Mouse (Mus musculus): ENCODE data around the gene Coro2a. TPM values are rescaled to one million over a fixed set of nuclear protein-coding genes. Genes with fewer than 3 reads are reported as not detected.

Gene Coro2a
- polyA plus RNA-seq, 1 experiment = 23.2 TPM

- TF ChIP-seq CTCF (IDR thresholded peaks at IDR 0.05; ENCODE audit: extremely low read depth, insufficient read depth, low read length) (no peak), POLR2A (IDR thresholded peaks at IDR 0.05; ENCODE audit: extremely low read depth, insufficient read depth, low read length) (no peak)
These were observed 16.3 kb upstream of the Coro2a start for GRCm38 (mm10) chr4:46618196-46618817.

GRCm38 (mm10) chr4:46617408-46617807 lies 15.4 kb upstream of the Coro2a start:
- H3K4me1 ChIP-seq (ENCODE audit: control insufficient read depth, insufficient read depth, low read length) = no peaks in the 10 kb centered on the region
- no peak for TF ChIP-seq POLR2A (IDR thresholded peaks at IDR 0.05; ENCODE audit: extremely low read depth, insufficient read depth, low read length)
- TF ChIP-seq CTCF (IDR thresholded peaks at IDR 0.05; ENCODE audit: extremely low read depth, insufficient read depth, low read length) = peak; percentile 39; the same call in 1 of the 2 replicates
- H3K4me3 ChIP-seq (ENCODE audit: insufficient read depth, low read length) = no peak overlapping the region
- H3K27ac ChIP-seq (ENCODE audit: insufficient read depth, low read length) = no peak overlapping the region

More at GRCm38 (mm10) chr4:46618196-46618817, 16.3 kb upstream of the Coro2a start:
- Histone ChIP-seq H3K4me1 (ENCODE audit: control insufficient read depth, insufficient read depth, low read length) (no peaks in the 10 kb centered on the region), H3K4me3 (ENCODE audit: insufficient read depth, low read length) (no peak overlapping the region), H3K27ac (ENCODE audit: insufficient read depth, low read length) (no peak overlapping the region)

DNA sequence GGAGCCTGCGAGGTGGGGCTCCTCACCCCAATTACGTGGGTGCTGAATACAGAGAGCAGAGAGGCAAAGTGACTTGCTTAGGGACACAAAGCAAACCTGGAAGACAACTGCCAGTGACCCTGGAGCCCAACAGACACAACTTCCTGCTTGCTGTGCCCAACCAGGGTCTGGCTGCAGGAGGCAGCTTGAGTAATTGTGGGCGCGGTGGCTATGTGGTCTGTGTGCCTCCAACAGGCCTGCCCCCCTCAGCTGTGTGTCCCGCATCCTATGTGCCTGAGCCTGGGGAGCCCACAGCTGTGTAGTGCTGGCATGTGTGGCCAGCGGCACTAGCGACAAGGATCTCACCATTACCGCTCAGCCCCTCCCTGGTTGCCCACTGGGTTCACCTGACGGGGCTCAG lies 12.6 kb upstream of the Coro2a start:
- H3K4me1 ChIP-seq (ENCODE audit: control insufficient read depth, insufficient read depth, low read length) = no peaks in the 10 kb centered on the region
- no peak for TF ChIP-seq CTCF (IDR thresholded peaks at IDR 0.05; ENCODE audit: extremely low read depth, insufficient read depth, low read length)
- TF ChIP-seq POLR2A (IDR thresholded peaks at IDR 0.05; ENCODE audit: extremely low read depth, insufficient read depth, low read length) = no peak
- no peak overlapping the region for H3K4me3 ChIP-seq (ENCODE audit: insufficient read depth, low read length)
- no peak overlapping the region for H3K27ac ChIP-seq (ENCODE audit: insufficient read depth, low read length)

DNA sequence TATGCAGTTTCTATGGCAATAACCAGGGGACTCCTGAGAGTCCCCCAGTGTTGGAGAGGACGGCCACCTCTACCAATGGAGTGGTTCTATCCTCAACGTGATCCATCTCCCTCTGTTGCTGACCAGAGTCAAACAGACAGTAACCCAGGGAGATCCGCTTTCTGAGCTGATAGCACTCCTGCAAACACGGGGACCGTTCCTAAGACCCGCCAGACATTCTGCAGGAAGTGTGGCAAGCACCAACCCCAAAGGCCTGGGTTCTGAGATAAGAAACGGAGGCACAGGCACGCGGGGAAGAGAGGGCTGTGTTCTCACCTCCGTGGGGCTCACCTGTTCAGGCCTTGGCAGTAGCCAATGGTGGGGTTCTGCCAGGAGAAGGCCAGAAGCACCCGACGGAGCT lies 11.6 kb upstream of the Coro2a start:
- no peak for TF ChIP-seq POLR2A (IDR thresholded peaks at IDR 0.05; ENCODE audit: extremely low read depth, insufficient read depth, low read length)
- TF ChIP-seq CTCF (IDR thresholded peaks at IDR 0.05; ENCODE audit: extremely low read depth, insufficient read depth, low read length) = no peak
- Histone ChIP-seq H3K4me3 (ENCODE audit: insufficient read depth, low read length) (no peak overlapping the region), H3K4me1 (ENCODE audit: control insufficient read depth, insufficient read depth, low read length) (no peaks in the 10 kb centered on the region), H3K27ac (ENCODE audit: insufficient read depth, low read length) (no peak overlapping the region)

DNA sequence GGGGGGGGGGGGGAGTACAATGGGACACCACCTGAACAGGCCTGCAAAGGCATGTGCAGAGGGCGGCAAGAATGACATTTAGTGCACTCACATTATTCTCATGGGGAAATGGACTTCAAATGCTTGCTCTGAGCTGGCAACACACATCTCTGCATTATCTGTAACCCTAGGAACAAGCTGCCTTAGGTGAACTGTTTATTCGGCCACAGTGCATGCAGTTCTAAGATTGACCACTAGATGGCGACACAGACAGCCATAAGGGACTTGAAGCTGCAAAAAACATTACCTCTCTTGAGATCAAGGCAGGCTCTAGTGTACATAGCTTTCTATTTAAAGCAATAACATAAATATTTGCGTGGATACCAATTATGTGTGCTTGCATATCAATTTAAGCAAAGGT lies 9.2 kb upstream of the Coro2a start:
- peak; percentile 98 for TF ChIP-seq CTCF (IDR thresholded peaks at IDR 0.05; ENCODE audit: extremely low read depth, insufficient read depth, low read length)
- no peak for TF ChIP-seq POLR2A (IDR thresholded peaks at IDR 0.05; ENCODE audit: extremely low read depth, insufficient read depth, low read length)
- no peak overlapping the region for H3K27ac ChIP-seq (ENCODE audit: insufficient read depth, low read length)
- H3K4me3 ChIP-seq (ENCODE audit: insufficient read depth, low read length) = no peak overlapping the region
- H3K4me1 ChIP-seq (ENCODE audit: control insufficient read depth, insufficient read depth, low read length) = no peaks in the 10 kb centered on the region

DNA sequence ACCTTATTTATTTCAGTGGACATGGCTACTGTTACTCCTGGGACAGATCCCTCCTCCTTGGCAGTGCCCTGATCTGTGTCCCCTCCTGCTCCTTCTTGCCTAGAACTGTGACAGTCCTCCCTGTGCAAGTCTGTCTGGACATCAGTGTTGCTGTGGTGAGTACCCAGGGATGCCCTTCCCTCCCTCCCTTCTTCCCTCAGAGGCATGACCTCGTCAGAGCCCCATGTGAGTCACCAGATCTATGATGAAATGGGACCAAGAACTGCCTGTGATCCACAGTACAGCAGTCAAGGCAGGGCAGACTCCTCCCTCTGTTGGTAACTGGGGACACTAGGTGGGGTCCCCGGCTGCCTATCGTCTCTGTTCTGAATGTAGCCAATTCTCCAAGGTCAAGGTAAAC lies 5.6 kb upstream of the Coro2a start:
- H3K4me3 ChIP-seq (ENCODE audit: insufficient read depth, low read length) = no peak overlapping the region
- H3K4me1 ChIP-seq (ENCODE audit: control insufficient read depth, insufficient read depth, low read length) = no peaks in the 10 kb centered on the region
- TF ChIP-seq POLR2A (IDR thresholded peaks at IDR 0.05; ENCODE audit: extremely low read depth, insufficient read depth, low read length) = no peak
- TF ChIP-seq CTCF (IDR thresholded peaks at IDR 0.05; ENCODE audit: extremely low read depth, insufficient read depth, low read length) = no peak
- H3K27ac ChIP-seq (ENCODE audit: insufficient read depth, low read length) = no peak overlapping the region

- H3K4me3 ChIP-seq (ENCODE audit: insufficient read depth, low read length) = no peak overlapping the region
- TF ChIP-seq CTCF (IDR thresholded peaks at IDR 0.05; ENCODE audit: extremely low read depth, insufficient read depth, low read length) (no peak), POLR2A (IDR thresholded peaks at IDR 0.05; ENCODE audit: extremely low read depth, insufficient read depth, low read length) (no peak)
- no peak overlapping the region for H3K27ac ChIP-seq (ENCODE audit: insufficient read depth, low read length)
- no peaks in the 10 kb centered on the region for H3K4me1 ChIP-seq (ENCODE audit: control insufficient read depth, insufficient read depth, low read length)
These were observed 3.4 kb upstream of the Coro2a start for GRCm38 (mm10) chr4:46605451-46605850.

- H3K4me1 ChIP-seq (ENCODE audit: control insufficient read depth, insufficient read depth, low read length) = no peaks in the 10 kb centered on the region
- H3K27ac ChIP-seq (ENCODE audit: insufficient read depth, low read length) = no peak overlapping the region
- TF ChIP-seq CTCF (IDR thresholded peaks at IDR 0.05; ENCODE audit: extremely low read depth, insufficient read depth, low read length) (no peak), POLR2A (IDR thresholded peaks at IDR 0.05; ENCODE audit: extremely low read depth, insufficient read depth, low read length) (no peak)
- H3K4me3 ChIP-seq (ENCODE audit: insufficient read depth, low read length) = no peak overlapping the region
These were observed 702 bp upstream of the Coro2a start for GRCm38 (mm10) chr4:46602704-46603103.

DNA sequence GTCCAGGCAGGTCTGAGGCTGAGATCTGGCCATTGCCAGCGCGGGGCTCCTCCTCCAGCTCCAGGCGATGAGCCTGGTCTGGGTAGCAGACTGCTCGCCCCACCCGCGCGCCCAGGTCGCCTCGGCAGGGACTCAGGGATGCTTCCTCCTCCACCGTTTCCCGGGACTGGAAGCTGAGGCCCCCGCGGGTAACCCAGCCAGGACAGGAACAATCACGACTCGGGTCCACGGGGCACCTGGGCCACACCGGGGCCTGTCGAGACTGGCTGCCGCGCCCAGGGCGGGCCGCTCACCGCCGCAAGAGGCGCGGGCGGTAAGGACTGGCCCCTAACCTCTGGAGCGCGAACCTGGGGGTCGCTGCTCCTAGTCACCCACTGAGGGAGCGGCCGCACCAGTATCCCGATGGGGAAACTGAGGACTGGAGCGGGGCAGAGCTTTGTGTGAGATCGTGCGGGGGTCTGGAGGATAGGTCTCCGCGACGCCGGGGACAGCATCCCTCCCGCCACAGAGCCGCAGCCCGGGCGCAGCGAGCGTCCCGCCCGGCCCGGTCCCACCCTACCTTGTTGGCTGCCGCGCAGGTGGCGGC lies 651 bp downstream of the Coro2a start:
- no peak for TF ChIP-seq CTCF (IDR thresholded peaks at IDR 0.05; ENCODE audit: extremely low read depth, insufficient read depth, low read length)
- no peak for TF ChIP-seq POLR2A (IDR thresholded peaks at IDR 0.05; ENCODE audit: extremely low read depth, insufficient read depth, low read length)
- Histone ChIP-seq H3K27ac (ENCODE audit: insufficient read depth, low read length) (no peak overlapping the region), H3K4me3 (ENCODE audit: insufficient read depth, low read length) (peak overlapping the region; percentile 53), H3K4me1 (ENCODE audit: control insufficient read depth, insufficient read depth, low read length) (no peaks in the 10 kb centered on the region)

All from cortical plate, adult 2 months (tissue).